ENCODE assay signal across 23 mouse cellular contexts in genomic region chr2:72020755-72021154, GRCm38 (mm10). TPM values are rescaled to one million over a fixed set of nuclear protein-coding genes. Genes with fewer than 3 reads are reported as not detected.
DNase-seq lines count a peak whose midpoint lies in the region; ATAC-seq and TF ChIP-seq lines count a peak whose summit lies in the region.
"Had no signal": no experiment of that assay in that cellular context is flagged by ENCODE, and none has a peak within 500 bp of the region (broad histone marks: within the 10 kb centered on the region; RNA-seq: fewer than 3 reads in every experiment).

No protein-coding gene starts in this region.

- no peak for TF ChIP-seq POLR2A in olfactory bulb, adult 2 months (IDR thresholded peaks at IDR 0.05; ENCODE audit: insufficient read depth, low read depth, low read length)

- peak; percentile 72 for DNase-seq in heart, adult 11 months
- no peak for DNase-seq in heart, embryonic 10.5 days (ENCODE audit: low spot score)
- DNase-seq in CD4-positive, CD25-positive, alpha-beta regulatory T cell, adult 2 months (ENCODE audit: low read depth, low spot score), result peak; percentile 44
- DNase-seq in right cerebral cortex, adult 2 months (ENCODE audit: low spot score in 2 of 2), result no peak
- DNase-seq: adrenal gland, adult 8-10 months; adrenal gland, postnatal 25 days; cerebellum, adult 11-12 months; cerebellum, postnatal 36 days; gastrocnemius, postnatal 10 days; gastrocnemius, postnatal 36 days; heart, adult 18-20 months; heart, postnatal 14 days; heart, postnatal 4 days; kidney, adult 11 months had no signal

- TF ChIP-seq CTCF in olfactory bulb, adult 2 months (IDR thresholded peaks at IDR 0.05; ENCODE audit: insufficient read depth, low read depth, low read length), result no peak

- no peaks in the 10 kb centered on the region for H3K27me3 ChIP-seq in heart, embryonic 10.5 days (ENCODE audit: insufficient read depth, poor library complexity, severe bottlenecking)
- H3K27me3 ChIP-seq: CH12.LX; heart, embryonic 13.5 days had no signal

- H3K4me3 ChIP-seq in heart, embryonic 10.5 days, result no peak overlapping the region
- no peak overlapping the region for H3K4me3 ChIP-seq in olfactory bulb, adult 2 months (ENCODE audit: insufficient read depth, low read depth, low read length)
- H3K4me3 ChIP-seq: forebrain, embryonic 10.5 days; forebrain, embryonic 13.5 days; heart, embryonic 13.5 days had no signal

- 90% methylated on average over 15 of the region's 15 CpGs for WGBS in heart, embryonic 10.5 days
- 88% methylated on average over 15 of the region's 15 CpGs for WGBS in olfactory bulb, adult 2 months

- no peak overlapping the region for H3K27ac ChIP-seq in heart, embryonic 10.5 days
- H3K27ac ChIP-seq in olfactory bulb, adult 2 months (ENCODE audit: insufficient read depth, low read depth, low read length), result peak overlapping the region; percentile 47
- H3K27ac ChIP-seq: forebrain, embryonic 10.5 days; forebrain, embryonic 13.5 days; heart, embryonic 13.5 days; hindbrain, embryonic 14.5 days; hindbrain, postnatal 0 days had no signal

- H3K9me3 ChIP-seq in heart, embryonic 10.5 days, result no peaks in the 10 kb centered on the region
- H3K9me3 ChIP-seq: forebrain, embryonic 10.5 days; forebrain, embryonic 13.5 days; heart, embryonic 13.5 days had no signal

- ATAC-seq in CD4-positive, CD25-positive, alpha-beta regulatory T cell, adult 4 months, result peak; percentile 71
- ATAC-seq: forebrain, embryonic 13.5 days; forebrain, embryonic 16.5 days; hindbrain, postnatal 0 days had no signal

- no peaks in the 10 kb centered on the region for H3K36me3 ChIP-seq in heart, embryonic 10.5 days
- H3K36me3 ChIP-seq: forebrain, embryonic 10.5 days; heart, embryonic 13.5 days had no signal

- no peaks in the 10 kb centered on the region for H3K4me1 ChIP-seq in heart, embryonic 10.5 days
- peaks cover 18% of the 10 kb centered on the region for H3K4me1 ChIP-seq in olfactory bulb, adult 2 months (ENCODE audit: control insufficient read depth, insufficient read depth, low read length)
- H3K4me1 ChIP-seq: forebrain, embryonic 10.5 days; heart, embryonic 13.5 days had no signal

RNA-seq across cellular contexts. Expression of gene Rapgef4, which starts 39.7 kb away (rescaled TPM):
- 2.8 and 3.1 TPM in 2 replicates for polyA plus RNA-seq in heart, embryonic 10.5 days (2016; fragmentation: Nextera tagmentation; extraction: Ambion mirVana)
- 1 to 10 TPM; 4.0 to 8.2 TPM for polyA plus RNA-seq in CD4-positive, CD25-positive, alpha-beta regulatory T cell, adult 4 months (2017; shearing (Covaris generic))
- not detected in 2 replicates for polyA plus RNA-seq in olfactory bulb, adult 2 months (2012; ENCODE audit: insufficient read depth, insufficient read length, low replicate concordance, missing spikeins)

Comparison
In these comparisons a context has a peak if more than half of its experiments do, and no peak if none do; other contexts are left out.
1. DNase-seq: peak in heart, adult 11 months (single experiment) and CD4-positive, CD25-positive, alpha-beta regulatory T cell, adult 2 months (single experiment); none in heart, embryonic 10.5 days (single experiment) and right cerebral cortex, adult 2 months (0 of 2).
2. RNA of gene Rapgef4, which starts 39.7 kb away (polyA plus RNA-seq): not detected in olfactory bulb, adult 2 months; 4.0 to 8.2 TPM in CD4-positive, CD25-positive, alpha-beta regulatory T cell, adult 4 months and 2.8 to 3.1 TPM in heart, embryonic 10.5 days; every median in the first group is over 10 times any median in the second.